ENCODE assay signal across 10 mouse cellular contexts in genomic region chr8:102790303-102790702, GRCm38 (mm10). TPM values are rescaled to one million over a fixed set of nuclear protein-coding genes. Genes with fewer than 3 reads are reported as not detected.
DNase-seq lines count a peak whose midpoint lies in the region; ATAC-seq and TF ChIP-seq lines count a peak whose summit lies in the region.
"Had no signal": no experiment of that assay in that cellular context is flagged by ENCODE, and none has a peak within 500 bp of the region (broad histone marks: within the 10 kb centered on the region; RNA-seq: fewer than 3 reads in every experiment).

No protein-coding gene starts in this region.

- DNase-seq in hindbrain, postnatal 0 days (ENCODE audit: low spot score) = peak; percentile 80
- no peak for DNase-seq in hindbrain, embryonic 10.5 days (ENCODE audit: low spot score)
- peak; percentile 57 for DNase-seq in right cerebral cortex, postnatal 14 days
- no peak for DNase-seq in right cerebral cortex, postnatal 36 days (ENCODE audit: low spot score in 2 of 2)
- DNase-seq in embryo, embryonic 10.5 days (ENCODE audit: low spot score) = peak; percentile 72
- peak; percentile 76 for DNase-seq in retina, embryonic 14.5 days (ENCODE audit: low spot score)
- no peak for DNase-seq in layer of hippocampus, adult 8-10 months (ENCODE audit: low spot score in 2 of 2)
- DNase-seq in adrenal gland, postnatal 4 days (ENCODE audit: low spot score in 2 of 2) = no peak
- DNase-seq: spleen, adult 18-20 months had no signal

- peak; percentile 84 for TF ChIP-seq CTCF in hindbrain, postnatal 0 days (IDR thresholded peaks at IDR 0.05; ENCODE audit: low read depth)

- no peak for ATAC-seq in hindbrain, postnatal 0 days

- no peak overlapping the region for H3K4me3 ChIP-seq in hindbrain, postnatal 0 days (ENCODE audit: low read length)
- H3K4me3 ChIP-seq in hindbrain, embryonic 10.5 days = no peak overlapping the region
- H3K4me3 ChIP-seq: embryonic facial prominence, embryonic 13.5 days had no signal

- no peak overlapping the region for H3K9ac ChIP-seq in hindbrain, postnatal 0 days (replicated peaks; ENCODE audit: low read length)
- H3K9ac ChIP-seq: embryonic facial prominence, embryonic 13.5 days had no signal

- WGBS in hindbrain, postnatal 0 days = 17% methylated on average over 4 of the region's 4 CpGs
- 28% methylated on average over 4 of the region's 4 CpGs for WGBS in hindbrain, embryonic 10.5 days

- peaks cover 7% of the 10 kb centered on the region; the same call in 1 of the 2 replicates for H3K4me1 ChIP-seq in hindbrain, postnatal 0 days (ENCODE audit: insufficient read depth, low read length)
- H3K4me1 ChIP-seq in hindbrain, embryonic 10.5 days (replicated peaks) = peaks cover 20% of the 10 kb centered on the region

- H3K36me3 ChIP-seq in hindbrain, postnatal 0 days (ENCODE audit: insufficient read depth, low read length) = no peaks in the 10 kb centered on the region
- H3K36me3 ChIP-seq in hindbrain, embryonic 10.5 days = no peaks in the 10 kb centered on the region
- H3K36me3 ChIP-seq: embryonic facial prominence, embryonic 13.5 days had no signal

- H3K4me2 ChIP-seq in hindbrain, postnatal 0 days (ENCODE audit: low read depth, low read length) = no peak overlapping the region
- H3K4me2 ChIP-seq: embryonic facial prominence, embryonic 13.5 days had no signal

- no peaks in the 10 kb centered on the region for H3K27me3 ChIP-seq in hindbrain, postnatal 0 days (ENCODE audit: insufficient read depth, low read length)
- peaks cover 32% of the 10 kb centered on the region for H3K27me3 ChIP-seq in hindbrain, embryonic 10.5 days (ENCODE audit: insufficient read depth, poor library complexity, severe bottlenecking)
- H3K27me3 ChIP-seq: embryonic facial prominence, embryonic 13.5 days had no signal

- H3K9me3 ChIP-seq in hindbrain, postnatal 0 days (ENCODE audit: low read length) = no peaks in the 10 kb centered on the region
- H3K9me3 ChIP-seq in hindbrain, embryonic 10.5 days = no peaks in the 10 kb centered on the region
- H3K9me3 ChIP-seq: embryonic facial prominence, embryonic 13.5 days had no signal

- no peak overlapping the region for H3K27ac ChIP-seq in hindbrain, postnatal 0 days
- no peak overlapping the region for H3K27ac ChIP-seq in hindbrain, embryonic 10.5 days
- H3K27ac ChIP-seq: embryonic facial prominence, embryonic 13.5 days had no signal

RNA-seq across cellular contexts. Expression of gene Cdh11, which starts 4.9 kb away (rescaled TPM):
- 54.1 and 55.7 TPM in 2 replicates for total RNA-seq in hindbrain, postnatal 0 days (2014; rRNA removed)
- 28.2 and 30.5 TPM in 2 replicates for polyA plus RNA-seq in hindbrain, postnatal 0 days (2015; fragmentation: Nextera tagmentation; extraction: Ambion mirVana)
- polyA plus RNA-seq in hindbrain, embryonic 10.5 days (2016; fragmentation: Nextera tagmentation; extraction: Ambion mirVana) = 67.4 and 68.2 TPM in 2 replicates
- 10 to 100 TPM; 68.8 to 84.1 (median 76.7) TPM for total RNA-seq in layer of hippocampus, adult 8-10 months (2022)
- 10 to 100 TPM; 61.3 to 80.2 TPM for total RNA-seq in adrenal gland, postnatal 4 days (2021)

Comparison
In these comparisons a context has a peak if more than half of its experiments do, and no peak if none do; other contexts are left out.
1. DNase-seq: peak in hindbrain, postnatal 0 days (single experiment), right cerebral cortex, postnatal 14 days (single experiment), embryo, embryonic 10.5 days (single experiment) and retina, embryonic 14.5 days (single experiment); none in hindbrain, embryonic 10.5 days (single experiment), right cerebral cortex, postnatal 36 days (0 of 2), layer of hippocampus, adult 8-10 months (0 of 2) and adrenal gland, postnatal 4 days (0 of 2).